Mouse (Mus musculus) hindlimb bud, embryonic 11.5 days (tissue): ENCODE data around the gene Ddias.

Experiments
- DNase-seq: peaks from one replicate; pipeline ENCODE4 v3.0.0-alpha.2; 2012; ENCODE audit warnings: low read depth, low spot score; ENCODE audit errors: extremely low spot score

Ddias gene

GRCm38 (mm10) chr7:92866526-92866925 is 7.5 kb downstream of the Ddias start:
- DNase-seq: no peak

GRCm38 (mm10) chr7:92848246-92848645 is 25.8 kb downstream of the Ddias start:
- DNase-seq: no peak

GRCm38 (mm10) chr7:92842254-92842653 is 31.8 kb downstream of the Ddias start:
- no peak for DNase-seq

- DNase-seq: no peak
Measured at GRCm38 (mm10) chr7:92837907-92838306, 36.1 kb downstream of the Ddias start.

GRCm38 (mm10) chr7:92837226-92837625 is 36.8 kb downstream of the Ddias start:
- no peak for DNase-seq

GRCm38 (mm10) chr7:92836447-92836846 is 37.6 kb downstream of the Ddias start:
- no peak for DNase-seq

- DNase-seq: no peak
Measured at GRCm38 (mm10) chr7:92834391-92834790, 39.7 kb downstream of the Ddias start.

GRCm38 (mm10) chr7:92832395-92832794 is 41.7 kb downstream of the Ddias start:
- DNase-seq: no peak

GRCm38 (mm10) chr7:92827981-92828380 is 46.1 kb downstream of the Ddias start:
- no peak for DNase-seq

- no peak for DNase-seq
Measured at GRCm38 (mm10) chr7:92826248-92826647, 47.8 kb downstream of the Ddias start.

GRCm38 (mm10) chr7:92822409-92823101 is 51.5 kb downstream of the Ddias start:
- DNase-seq: no peak

GRCm38 (mm10) chr7:92821871-92822270 is 52.2 kb downstream of the Ddias start:
- DNase-seq: no peak

- no peak for DNase-seq
Measured at GRCm38 (mm10) chr7:92820941-92821465, 53.0 kb downstream of the Ddias start.

- DNase-seq: no peak
Measured at GRCm38 (mm10) chr7:92820410-92820809, 53.6 kb downstream of the Ddias start.

- no peak for DNase-seq
Measured at GRCm38 (mm10) chr7:92819656-92820055, 54.4 kb downstream of the Ddias start.

GRCm38 (mm10) chr7:92817886-92818285 is 56.2 kb downstream of the Ddias start:
- DNase-seq: no peak

GRCm38 (mm10) chr7:92817242-92817641 is 56.8 kb downstream of the Ddias start:
- DNase-seq: no peak

- no peak for DNase-seq
Measured at GRCm38 (mm10) chr7:92811667-92812279, 62.3 kb downstream of the Ddias start.
